Mouse (Mus musculus) lung, adult 2 months (tissue): ENCODE data around the gene Chuk.

Experiments used
- CTCF ChIP-seq: fragments of 200-500 bp; IDR thresholded peaks from 2 replicates; pipeline ENCODE4 v1.5.1; 2011; ENCODE audit warnings: mild to moderate bottlenecking, low read length, control low read depth; ENCODE audit not compliant: insufficient read depth
- POLR2A ChIP-seq: fragments of 200-500 bp; IDR thresholded peaks from 2 replicates; pipeline ENCODE4 v1.6.1; 2011; ENCODE audit warnings: low read depth, mild to moderate bottlenecking, control low read depth, low read length, borderline replicate concordance; ENCODE audit errors: extremely low read depth

- TF ChIP-seq CTCF: no peak
- no peak for TF ChIP-seq POLR2A
These were observed 52.0 kb downstream of the Chuk start for GRCm38 (mm10) chr19:44055173-44055826.
